Comparison of ENCODE assay signal across 8 mouse cellular contexts in genomic region chr6:88084278-88085151, GRCm38 (mm10). TPM values are rescaled to one million over a fixed set of nuclear protein-coding genes. Genes with fewer than 3 reads are reported as not detected.
DNase-seq lines count a peak whose midpoint lies in the region; ATAC-seq and TF ChIP-seq lines count a peak whose summit lies in the region.

Gene Rpn1 (plus strand): TSS chr6:88084482.

- H3K27me3 ChIP-seq in G1E (ENCODE audit: insufficient read depth, low read length), result no peaks in the 10 kb centered on the region
- 0 out of 2 replicates have a peak, but pooled peaks cover 4% of the 10 kb centered on the region for H3K27me3 ChIP-seq in forebrain, postnatal 0 days (ENCODE audit: insufficient read depth, low read length)
- H3K27me3 ChIP-seq in lung, embryonic 15.5 days, result no peaks in the 10 kb centered on the region

- H3K9ac ChIP-seq in forebrain, postnatal 0 days, result peak within 1 kb of the TSS; percentile 98
- H3K9ac ChIP-seq in lung, embryonic 15.5 days, result peak within 1 kb of the TSS; percentile 98

- DNase-seq in G1E (ENCODE audit: low spot score), result peak; percentile 97
- DNase-seq in cerebellum, adult 18-20 months, result peak; percentile 97
- DNase-seq in forebrain, postnatal 0 days, result peak; percentile 95
- DNase-seq in heart, postnatal 4 days, result peak; percentile 99
- peak; percentile 93 to 96 for DNase-seq in layer of hippocampus, adult 8-10 months (ENCODE audit: low spot score in 2 of 2)
- peak; percentile 93 for DNase-seq in ovary, adult 18-20 months (ENCODE audit: low spot score)
- peak; percentile 94 for DNase-seq in thymus, postnatal 0 days (ENCODE audit: low spot score)

- no peak for TF ChIP-seq CTCF in G1E (IDR thresholded peaks at IDR 0.05; ENCODE audit: low read depth, low read length)
- no peak for TF ChIP-seq CTCF in forebrain, postnatal 0 days (IDR thresholded peaks at IDR 0.05; ENCODE audit: low read depth)

- H3K9me3 ChIP-seq in G1E (replicated peaks), result no peaks in the 10 kb centered on the region
- no peaks in the 10 kb centered on the region for H3K9me3 ChIP-seq in forebrain, postnatal 0 days (ENCODE audit: low read length)
- H3K9me3 ChIP-seq in lung, embryonic 15.5 days, result no peaks in the 10 kb centered on the region

- ATAC-seq in G1E (ENCODE audit: extremely low read depth, insufficient number of reproducible peaks, low FRiP score, poor library complexity, severe bottlenecking), result peak; percentile 89
- peak; percentile 99 for ATAC-seq in forebrain, postnatal 0 days
- ATAC-seq in lung, embryonic 15.5 days (ENCODE audit: borderline replicate concordance, extremely low read depth, low FRiP score, low TSS enrichment), result peak; percentile 96

- peak within 1 kb of the TSS; percentile 82 for H3K27ac ChIP-seq in forebrain, postnatal 0 days (ENCODE audit: low read depth, low read length)
- H3K27ac ChIP-seq in lung, embryonic 15.5 days, result peak within 1 kb of the TSS; percentile 85

- peak within 1 kb of the TSS; percentile 100 for H3K4me3 ChIP-seq in G1E (ENCODE audit: low read depth, low read length)
- peak within 1 kb of the TSS; percentile 99 for H3K4me3 ChIP-seq in forebrain, postnatal 0 days (ENCODE audit: low read depth, low read length)
- peak within 1 kb of the TSS; percentile 100 for H3K4me3 ChIP-seq in lung, embryonic 15.5 days

- peaks cover 36% of the 10 kb centered on the region for H3K36me3 ChIP-seq in G1E (replicated peaks)
- H3K36me3 ChIP-seq in forebrain, postnatal 0 days (ENCODE audit: insufficient read depth), result no peaks in the 10 kb centered on the region
- H3K36me3 ChIP-seq in lung, embryonic 15.5 days, result peaks cover 8% of the 10 kb centered on the region

- peaks cover 43% of the 10 kb centered on the region for H3K4me1 ChIP-seq in G1E (ENCODE audit: insufficient read depth, low read depth, low read length)
- H3K4me1 ChIP-seq in forebrain, postnatal 0 days (ENCODE audit: insufficient read depth), result peaks cover 14% of the 10 kb centered on the region
- peaks cover 16% of the 10 kb centered on the region for H3K4me1 ChIP-seq in lung, embryonic 15.5 days

- peak within 1 kb of the TSS; percentile 90 for H3K4me2 ChIP-seq in forebrain, postnatal 0 days (ENCODE audit: low read depth)
- H3K4me2 ChIP-seq in lung, embryonic 15.5 days, result peak within 1 kb of the TSS; percentile 83

- WGBS in forebrain, postnatal 0 days, result under 1% methylated on average over 71 of the region's 71 CpGs
- under 1% methylated on average over 71 of the region's 71 CpGs for WGBS in lung, embryonic 15.5 days

RNA-seq across cellular contexts. Expression of gene Rpn1, which starts in this region (rescaled TPM):
- 164 and 172 TPM in 2 replicates for total RNA-seq in G1E (2014; fragmentation: Nextera tagmentation)
- total RNA-seq in G1E (2017), result 156 and 179 TPM in 2 replicates
- polyA plus RNA-seq in G1E (2012), result 44.5 and 49.1 TPM in 2 replicates
- total RNA-seq in forebrain, postnatal 0 days (2014; rRNA removed), result 156 and 192 TPM in 2 replicates
- 242 and 248 TPM in 2 replicates for polyA plus RNA-seq in forebrain, postnatal 0 days (2015; fragmentation: Nextera tagmentation; extraction: Ambion mirVana)
- 100 to 1,000 TPM; 128 to 130 TPM for total RNA-seq in heart, postnatal 4 days (2021)
- 100 to 1,000 TPM; 164 to 216 (median 188) TPM for total RNA-seq in layer of hippocampus, adult 8-10 months (2022)
- polyA plus RNA-seq in lung, embryonic 15.5 days (2015; fragmentation: Nextera tagmentation; extraction: Ambion mirVana), result 436 and 444 TPM in 2 replicates
- polyA plus RNA-seq in thymus, postnatal 0 days (2015; fragmentation: Nextera tagmentation; extraction: Ambion mirVana), result 177 and 200 TPM in 2 replicates

Comparison
In these comparisons a context has a peak if more than half of its experiments do, and no peak if none do; other contexts are left out.
1. Peak in every context shown above with its lines: DNase-seq, ATAC-seq, H3K4me3 ChIP-seq and H3K27ac ChIP-seq.